Mouse (Mus musculus) layer of hippocampus, adult 11-12 months (tissue): ENCODE results near the gene Ulk3.

ENCODE experiments used
- DNase-seq: peaks from one replicate; pipeline ENCODE4 v3.0.0; 2022; ENCODE audit warnings: low spot score

Gene Ulk3

DNA sequence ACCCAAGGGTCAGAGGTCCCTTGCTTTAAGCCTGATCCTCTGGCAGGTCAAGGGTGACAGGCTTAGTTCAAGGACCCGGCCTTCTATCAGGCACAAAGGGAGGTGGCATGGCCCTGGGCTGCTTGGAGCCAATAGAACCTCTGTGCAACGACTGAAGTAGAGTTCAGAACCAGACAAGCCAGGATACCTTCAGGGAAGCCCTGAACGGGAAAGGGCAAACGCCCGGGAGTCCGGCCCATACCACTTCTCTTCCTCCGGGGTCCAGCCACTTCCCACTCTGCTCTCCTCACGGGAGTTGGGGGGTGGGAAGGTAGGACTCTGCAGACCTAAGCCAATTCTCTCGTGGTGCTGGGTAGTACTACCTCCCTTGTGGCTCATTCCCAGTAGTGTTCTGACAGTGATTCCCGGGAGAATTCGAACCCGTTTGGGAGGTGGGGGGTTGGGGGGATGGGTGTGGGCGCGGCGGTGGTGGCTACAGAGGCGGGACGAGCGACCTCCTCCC lies 55.2 kb downstream of the Ulk3 start:
- DNase-seq: no peak

DNA sequence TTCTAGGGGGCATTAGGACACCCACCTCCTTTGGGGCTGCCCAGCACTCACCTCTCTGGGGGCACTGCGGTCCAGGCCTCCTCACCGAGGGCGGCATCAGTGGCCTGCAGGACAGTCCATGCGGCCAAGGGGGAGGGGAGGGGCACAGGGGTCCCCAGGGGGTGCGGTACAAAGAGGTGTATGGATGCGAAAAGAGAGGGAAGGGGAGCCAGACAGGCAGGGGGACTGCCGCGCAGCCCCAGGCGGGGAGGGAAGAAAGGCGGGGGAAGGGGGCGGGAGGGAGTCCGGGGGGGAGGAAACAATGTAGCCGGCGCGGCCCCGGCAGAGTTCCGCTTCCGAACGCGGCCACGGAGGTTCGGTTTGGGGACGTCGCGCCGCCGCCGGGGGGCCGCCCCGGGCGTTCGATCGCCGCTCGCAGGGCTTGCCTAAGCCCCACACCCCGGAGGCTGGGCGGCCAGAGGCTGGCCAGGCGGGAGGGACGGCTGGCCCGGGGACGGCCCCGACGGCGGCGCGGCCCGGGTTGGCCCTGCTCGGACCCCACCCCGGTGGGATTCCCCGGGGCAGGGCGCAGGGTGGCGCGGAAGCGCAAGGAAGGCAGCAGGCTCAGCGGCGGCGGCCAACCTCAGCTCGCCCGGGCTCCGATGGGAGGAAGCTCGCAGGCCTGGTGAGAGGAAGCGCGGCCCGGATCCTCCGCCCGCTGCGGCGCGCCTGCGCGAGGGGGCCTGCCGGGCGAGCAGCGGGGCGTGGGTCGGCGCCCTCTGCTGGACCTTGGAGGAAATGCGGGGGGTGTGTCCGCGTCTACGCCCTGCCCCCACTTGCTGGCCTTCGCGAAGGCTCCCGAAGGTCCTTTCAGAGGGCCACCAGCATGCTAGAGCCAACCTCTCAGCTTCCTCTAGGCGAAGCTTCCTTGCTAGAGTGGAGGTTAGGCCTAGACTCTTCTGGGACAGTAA lies 56.0 kb downstream of the Ulk3 start:
- DNase-seq: peak; percentile 90
